Comparison of ENCODE assay signal across 27 mouse cellular contexts in genomic region chr15:103535786-103536185, GRCm38 (mm10). TPM values are rescaled to one million over a fixed set of nuclear protein-coding genes. Genes with fewer than 3 reads are reported as not detected.
DNase-seq lines count a peak whose midpoint lies in the region; ATAC-seq and TF ChIP-seq lines count a peak whose summit lies in the region.
"Had no signal": no experiment of that assay in that cellular context is flagged by ENCODE, and none has a peak within 500 bp of the region (broad histone marks: within the 10 kb centered on the region; RNA-seq: fewer than 3 reads in every experiment).

No protein-coding gene starts in this region.

- TF ChIP-seq CTCF in liver, postnatal 0 days (IDR thresholded peaks at IDR 0.05; ENCODE audit: low read depth) = no peak

- peak overlapping the region; percentile 22; the same call in 1 of the 2 replicates for H3K4me2 ChIP-seq in hindbrain, embryonic 16.5 days (ENCODE audit: low read length)
- H3K4me2 ChIP-seq in hindbrain, embryonic 14.5 days (replicated peaks) = no peak overlapping the region
- H3K4me2 ChIP-seq in liver, postnatal 0 days (ENCODE audit: low read depth, low read length) = no peak overlapping the region
- no peak overlapping the region for H3K4me2 ChIP-seq in liver, embryonic 11.5 days
- H3K4me2 ChIP-seq: limb, embryonic 15.5 days had no signal

- 55% methylated on average over 1 of the region's 1 CpGs for WGBS in hindbrain, embryonic 16.5 days
- 81% methylated on average over 1 of the region's 1 CpGs for WGBS in hindbrain, embryonic 14.5 days
- 62% methylated on average over 1 of the region's 1 CpGs for WGBS in liver, postnatal 0 days (ENCODE audit: insufficient replicate concordance)
- WGBS in liver, embryonic 11.5 days = 36% methylated on average over 1 of the region's 1 CpGs

- H3K4me3 ChIP-seq in hindbrain, embryonic 16.5 days (ENCODE audit: low read length) = no peak overlapping the region
- no peak overlapping the region for H3K4me3 ChIP-seq in hindbrain, embryonic 14.5 days (replicated peaks; ENCODE audit: low read length)
- no peak overlapping the region for H3K4me3 ChIP-seq in liver, postnatal 0 days (ENCODE audit: low read depth, low read length)
- H3K4me3 ChIP-seq in liver, embryonic 11.5 days (ENCODE audit: low read depth, low read length) = no peak overlapping the region
- H3K4me3 ChIP-seq: embryonic facial prominence, embryonic 12.5 days; erythroblast, embryonic 14.5 days; limb, embryonic 15.5 days had no signal

- H3K27ac ChIP-seq in hindbrain, embryonic 16.5 days (ENCODE audit: low read depth, low read length) = no peak overlapping the region
- no peak overlapping the region for H3K27ac ChIP-seq in hindbrain, embryonic 14.5 days
- H3K27ac ChIP-seq in liver, postnatal 0 days (ENCODE audit: low read depth) = no peak overlapping the region
- no peak overlapping the region for H3K27ac ChIP-seq in liver, embryonic 11.5 days (ENCODE audit: low read depth, low read length)
- H3K27ac ChIP-seq: embryonic facial prominence, embryonic 12.5 days; kidney, postnatal 0 days; limb, embryonic 15.5 days had no signal

- H3K9me3 ChIP-seq in hindbrain, embryonic 16.5 days (ENCODE audit: control insufficient read depth, low read length) = no peaks in the 10 kb centered on the region
- no peaks in the 10 kb centered on the region for H3K9me3 ChIP-seq in hindbrain, embryonic 14.5 days (ENCODE audit: control insufficient read depth, low read length)
- no peaks in the 10 kb centered on the region for H3K9me3 ChIP-seq in liver, postnatal 0 days (ENCODE audit: low read length)
- H3K9me3 ChIP-seq in liver, embryonic 11.5 days (ENCODE audit: control insufficient read depth, low read length) = no peaks in the 10 kb centered on the region
- H3K9me3 ChIP-seq: embryonic facial prominence, embryonic 12.5 days; forebrain, embryonic 15.5 days; G1E; limb, embryonic 15.5 days had no signal

- no peaks in the 10 kb centered on the region for H3K27me3 ChIP-seq in hindbrain, embryonic 16.5 days (replicated peaks; ENCODE audit: control insufficient read depth, insufficient read depth, low read length)
- no peaks in the 10 kb centered on the region for H3K27me3 ChIP-seq in hindbrain, embryonic 14.5 days (ENCODE audit: control insufficient read depth, insufficient read depth, low read length)
- H3K27me3 ChIP-seq in liver, postnatal 0 days (ENCODE audit: insufficient read depth, low read length) = peaks cover 24% of the 10 kb centered on the region
- H3K27me3 ChIP-seq in liver, embryonic 11.5 days (replicated peaks; ENCODE audit: control insufficient read depth, insufficient read depth, low read length) = peaks cover 44% of the 10 kb centered on the region

- peak; percentile 51 for DNase-seq in heart, adult 11 months
- DNase-seq in heart, postnatal 14 days = no peak
- no peak for DNase-seq in hindbrain, embryonic 14.5 days (ENCODE audit: low spot score)
- peak; percentile 5 for DNase-seq in liver, postnatal 0 days
- no peak for DNase-seq in liver, embryonic 11.5 days (ENCODE audit: low spot score)
- peak; percentile 42 for DNase-seq in brain, adult 2 months (ENCODE audit: low read depth, low spot score)
- DNase-seq: adrenal gland, postnatal 10 days; cerebellum, adult 9-11 months; gastrocnemius, postnatal 36 days; lung, postnatal 10 days; thymus, postnatal 14 days had no signal

- no peak for ATAC-seq in hindbrain, embryonic 16.5 days
- no peak for ATAC-seq in hindbrain, embryonic 14.5 days (ENCODE audit: low FRiP score)
- ATAC-seq in liver, postnatal 0 days = no peak
- no peak for ATAC-seq in liver, embryonic 11.5 days (replicated peaks; ENCODE audit: low FRiP score)
- ATAC-seq: activated CD4-positive, CD25-positive, alpha-beta regulatory T cell, adult 4 months; forebrain, embryonic 15.5 days; hindbrain, postnatal 0 days; intestine, postnatal 0 days had no signal

- TF ChIP-seq EP300 in liver, postnatal 0 days (IDR thresholded peaks at IDR 0.05; ENCODE audit: low read depth) = no peak

- H3K9ac ChIP-seq in hindbrain, embryonic 16.5 days (ENCODE audit: low read depth, low read length) = no peak overlapping the region
- H3K9ac ChIP-seq in hindbrain, embryonic 14.5 days = no peak overlapping the region
- no peak overlapping the region for H3K9ac ChIP-seq in liver, postnatal 0 days (replicated peaks)
- no peak overlapping the region for H3K9ac ChIP-seq in liver, embryonic 11.5 days (ENCODE audit: low read depth, low read length)
- H3K9ac ChIP-seq: embryonic facial prominence, embryonic 12.5 days; limb, embryonic 15.5 days had no signal

- peaks cover 2% of the 10 kb centered on the region; the same call in 1 of the 2 replicates for H3K36me3 ChIP-seq in hindbrain, embryonic 16.5 days (ENCODE audit: control insufficient read depth, insufficient read depth, low read length)
- no peaks in the 10 kb centered on the region; the same call in 1 of the 2 replicates for H3K36me3 ChIP-seq in hindbrain, embryonic 14.5 days (replicated peaks; ENCODE audit: control insufficient read depth, insufficient read depth)
- no peaks in the 10 kb centered on the region for H3K36me3 ChIP-seq in liver, postnatal 0 days (replicated peaks; ENCODE audit: insufficient read depth, low read length)
- no peaks in the 10 kb centered on the region for H3K36me3 ChIP-seq in liver, embryonic 11.5 days (ENCODE audit: control insufficient read depth, insufficient read depth, low read length)
- H3K36me3 ChIP-seq: embryonic facial prominence, embryonic 12.5 days; G1E; limb, embryonic 15.5 days had no signal

- peaks cover 13% of the 10 kb centered on the region for H3K4me1 ChIP-seq in hindbrain, embryonic 16.5 days (ENCODE audit: control insufficient read depth, insufficient read depth, low read depth, low read length)
- H3K4me1 ChIP-seq in hindbrain, embryonic 14.5 days (replicated peaks; ENCODE audit: control insufficient read depth, insufficient read depth, low read length) = peaks cover 18% of the 10 kb centered on the region; the same call in 1 of the 2 replicates
- no peaks in the 10 kb centered on the region for H3K4me1 ChIP-seq in liver, postnatal 0 days (ENCODE audit: insufficient read depth)
- no peaks in the 10 kb centered on the region; the same call in 1 of the 2 replicates for H3K4me1 ChIP-seq in liver, embryonic 11.5 days (replicated peaks; ENCODE audit: control insufficient read depth, insufficient read depth, low read length)

- intact Hi-C loops in heart, postnatal 14 days (cut with DNase I) = no loop called here

RNA-seq across cellular contexts. Expression of gene Ppp1r1a, which starts 2.0 kb away (rescaled TPM):
- total RNA-seq in heart, postnatal 14 days (2021) = 10 to 100 TPM in 1 of 2 experiments, 1 to 10 TPM in 1; 9.6 to 10.8 TPM
- polyA plus RNA-seq in hindbrain, embryonic 16.5 days (2015; fragmentation: Nextera tagmentation; extraction: Ambion mirVana) = 143 and 161 TPM in 2 replicates
- 124 and 125 TPM in 2 replicates for polyA plus RNA-seq in hindbrain, embryonic 14.5 days (2014; fragmentation: Nextera tagmentation; extraction: Ambion mirVana)
- polyA plus RNA-seq in liver, postnatal 0 days (2015; fragmentation: Nextera tagmentation; extraction: Ambion mirVana) = 3.5 and 4.4 TPM in 2 replicates
- polyA plus RNA-seq in liver, embryonic 11.5 days (2014; fragmentation: Nextera tagmentation; extraction: Ambion mirVana) = 2.1 and 2.6 TPM in 2 replicates
- total RNA-seq: G1E; megakaryocyte progenitor cell, adult 5-6 weeks had no signal
- polyA plus RNA-seq: erythroblast, embryonic 14.5 days; G1E had no signal

RNA-seq across cellular contexts. Expression of gene Glycam1, which starts 29.1 kb away (rescaled TPM):
- not detected for total RNA-seq in heart, postnatal 14 days (2021)
- not detected in 2 replicates for polyA plus RNA-seq in hindbrain, embryonic 16.5 days (2015; fragmentation: Nextera tagmentation; extraction: Ambion mirVana)
- not detected in 2 replicates for polyA plus RNA-seq in hindbrain, embryonic 14.5 days (2014; fragmentation: Nextera tagmentation; extraction: Ambion mirVana)
- not detected in 2 replicates for polyA plus RNA-seq in liver, postnatal 0 days (2015; fragmentation: Nextera tagmentation; extraction: Ambion mirVana)
- polyA plus RNA-seq in liver, embryonic 11.5 days (2014; fragmentation: Nextera tagmentation; extraction: Ambion mirVana) = not detected in 2 replicates
- total RNA-seq: G1E; gastrocnemius, postnatal 36 days; hindbrain, postnatal 0 days; left cerebral cortex, postnatal 25 days; megakaryocyte progenitor cell, adult 5-6 weeks had no signal
- polyA plus RNA-seq: activated CD4-positive, CD25-positive, alpha-beta regulatory T cell, adult 4 months; brain, embryonic 14.5 days; embryonic facial prominence, embryonic 12.5 days; erythroblast, embryonic 14.5 days; forebrain, embryonic 15.5 days; G1E; heart, postnatal 0 days; hindbrain, postnatal 0 days; kidney, postnatal 0 days; limb, embryonic 15.5 days; liver, embryonic 16.5 days; neural tube, embryonic 11.5 days had no signal

RNA-seq across cellular contexts. Expression of gene Pde1b, which starts 33.0 kb away (rescaled TPM):
- total RNA-seq in heart, postnatal 14 days (2021) = 1 to 10 TPM; 2.0 TPM
- polyA plus RNA-seq in hindbrain, embryonic 16.5 days (2015; fragmentation: Nextera tagmentation; extraction: Ambion mirVana) = 89.3 and 91.0 TPM in 2 replicates
- polyA plus RNA-seq in hindbrain, embryonic 14.5 days (2014; fragmentation: Nextera tagmentation; extraction: Ambion mirVana) = 88.9 and 90.0 TPM in 2 replicates
- polyA plus RNA-seq in liver, postnatal 0 days (2015; fragmentation: Nextera tagmentation; extraction: Ambion mirVana) = 0.24 and 0.62 TPM in 2 replicates
- polyA plus RNA-seq in liver, embryonic 11.5 days (2014; fragmentation: Nextera tagmentation; extraction: Ambion mirVana) = 0.87 and 1.1 TPM in 2 replicates

Comparison
In these comparisons a context has a peak if more than half of its experiments do, and no peak if none do; other contexts are left out.
1. DNase-seq: peak in heart, adult 11 months (single experiment), liver, postnatal 0 days (single experiment) and brain, adult 2 months (single experiment); none in heart, postnatal 14 days (0 of 2), hindbrain, embryonic 14.5 days (single experiment) and liver, embryonic 11.5 days (single experiment).
2. RNA of gene Ppp1r1a, which starts 2.0 kb away (polyA plus RNA-seq): 143 to 161 TPM in hindbrain, embryonic 16.5 days and 124 to 125 TPM in hindbrain, embryonic 14.5 days; 3.5 to 4.4 TPM in liver, postnatal 0 days and 2.1 to 2.6 TPM in liver, embryonic 11.5 days; every median in the first group is over 10 times any median in the second.
3. RNA of gene Pde1b, which starts 33.0 kb away (polyA plus RNA-seq): 89.3 to 91.0 TPM in hindbrain, embryonic 16.5 days and 88.9 to 90.0 TPM in hindbrain, embryonic 14.5 days; 0.87 to 1.1 TPM in liver, embryonic 11.5 days and 0.24 to 0.62 TPM in liver, postnatal 0 days; every median in the first group is over 10 times any median in the second.